In the genomic region with DNA sequence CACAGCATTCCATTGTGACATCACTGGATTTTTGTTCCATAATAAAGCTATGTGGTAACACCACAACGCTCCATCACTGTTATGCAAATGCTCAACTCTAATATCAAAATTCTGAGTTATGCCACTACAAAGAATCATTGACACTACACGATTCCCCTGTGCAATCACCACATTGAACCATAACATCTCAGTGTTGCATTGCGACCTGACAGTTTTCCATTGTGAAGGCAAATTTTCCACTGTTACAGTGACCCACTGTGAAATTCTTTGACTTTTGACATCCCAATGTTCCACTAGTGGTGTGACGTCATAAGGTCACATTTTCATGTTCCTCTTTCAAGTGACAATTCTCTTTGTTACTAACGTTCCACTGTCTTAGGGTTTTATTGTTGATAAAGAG, we compare ENCODE assay signal across 24 mouse cellular contexts. TPM values are rescaled to one million over a fixed set of nuclear protein-coding genes. Genes with fewer than 3 reads are reported as not detected.
"Had no signal": no experiment of that assay in that cellular context is flagged by ENCODE, and none has a peak within 500 bp of the region (broad histone marks: within the 10 kb centered on the region; RNA-seq: fewer than 3 reads in every experiment).

No protein-coding gene starts in this region.

- H3K9me3 ChIP-seq: neural tube, embryonic 13.5 days; neural tube, embryonic 15.5 days; stomach, embryonic 15.5 days had no signal

- H3K27ac ChIP-seq: neural tube, embryonic 13.5 days; neural tube, embryonic 15.5 days; stomach, embryonic 15.5 days; stomach, postnatal 0 days had no signal

- H3K4me2 ChIP-seq: neural tube, embryonic 13.5 days; neural tube, embryonic 15.5 days; stomach, embryonic 15.5 days had no signal

- H3K36me3 ChIP-seq: stomach, embryonic 15.5 days had no signal

- H3K4me1 ChIP-seq: neural tube, embryonic 13.5 days; neural tube, embryonic 15.5 days; stomach, embryonic 15.5 days had no signal

- DNase-seq: retina, postnatal 1 day; right cerebral cortex, adult 18-20 months; right cerebral cortex, postnatal 14 days; right cerebral cortex, postnatal 25 days; right cerebral cortex, postnatal 4 days; spleen, adult 18-20 months; thymus, adult 18-20 months; thymus, adult 2 months; thymus, postnatal 14 days; thymus, postnatal 25 days; thymus, postnatal 36 days; thymus, postnatal 4 days had no signal

- H3K9ac ChIP-seq: neural tube, embryonic 13.5 days; neural tube, embryonic 15.5 days; stomach, embryonic 15.5 days had no signal

- H3K27me3 ChIP-seq: neural tube, embryonic 13.5 days; neural tube, embryonic 15.5 days; stomach, embryonic 15.5 days had no signal

- H3K4me3 ChIP-seq: neural tube, embryonic 13.5 days; neural tube, embryonic 15.5 days; stomach, embryonic 15.5 days had no signal

RNA-seq across cellular contexts. Expression of gene Sept14, which starts 57.5 kb away (rescaled TPM):
- total RNA-seq: neutrophil, adult 5-6 weeks had no signal
- polyA plus RNA-seq: neural tube, embryonic 13.5 days; neural tube, embryonic 14.5 days; neural tube, embryonic 15.5 days; small intestine, adult 2 months; spleen, adult 2 months; stomach, embryonic 14.5 days; stomach, embryonic 15.5 days; stomach, embryonic 16.5 days; stomach, postnatal 0 days; thymus, postnatal 0 days; urinary bladder, adult 2 months had no signal
